Mouse (Mus musculus): ENCODE results near the gene Cyp19a1. TPM values are rescaled to one million over a fixed set of nuclear protein-coding genes. Genes with fewer than 3 reads are reported as not detected.
A peak's percentile ranks its signal among the peaks of the same experiment; 100 is the strongest.

Cyp19a1 gene
- polyA plus RNA-seq (2015; fragmentation: Nextera tagmentation; extraction: Ambion mirVana), result not detected in 2 replicates

DNA sequence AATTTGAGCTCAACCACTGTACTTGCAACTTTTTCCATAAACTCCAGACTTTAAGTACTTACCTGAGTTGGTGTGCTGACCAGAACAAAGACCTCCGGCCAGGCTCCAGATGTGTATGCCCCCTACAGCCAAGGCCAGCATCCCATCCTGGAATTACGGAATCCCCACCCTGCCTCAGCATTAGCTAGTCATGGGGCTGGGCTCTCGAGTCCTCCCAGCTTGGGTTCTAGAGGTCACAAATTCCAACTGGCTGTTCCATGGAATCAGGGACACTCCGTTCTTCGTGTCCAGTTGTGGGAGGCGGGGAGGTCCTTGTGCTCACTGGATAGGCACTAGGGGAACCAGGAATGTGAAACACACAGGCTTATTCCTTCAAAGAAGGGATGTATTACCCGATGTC, at the start of gene Cyp19a1:
Gene Cyp19a1 (minus strand): TSS at position 101 of the 400 bp plus-strand sequence.
- Histone ChIP-seq H3K27me3 (replicated peaks; ENCODE audit: control insufficient read depth, insufficient read depth, low read length) (no peaks in the 10 kb centered on the region), H3K4me3 (ENCODE audit: low read depth, low read length) (no peak within 1 kb of the TSS), H3K27ac (ENCODE audit: low read depth, low read length) (no peak within 1 kb of the TSS), H3K4me2 (replicated peaks; ENCODE audit: low read depth) (no peak within 1 kb of the TSS), H3K9me3 (ENCODE audit: control insufficient read depth) (no peaks in the 10 kb centered on the region), H3K9ac (ENCODE audit: low read depth, low read length) (no peak within 1 kb of the TSS), H3K36me3 (ENCODE audit: control insufficient read depth, insufficient read depth) (no peaks in the 10 kb centered on the region), H3K4me1 (replicated peaks; ENCODE audit: control insufficient read depth, insufficient read depth, low read length) (no peaks in the 10 kb centered on the region)
- 82% methylated on average over 7 of the region's 7 CpGs for WGBS
- ATAC-seq, result no peak
- no peak for TF ChIP-seq CTCF (IDR thresholded peaks at IDR 0.05; ENCODE audit: low read depth)

DNA sequence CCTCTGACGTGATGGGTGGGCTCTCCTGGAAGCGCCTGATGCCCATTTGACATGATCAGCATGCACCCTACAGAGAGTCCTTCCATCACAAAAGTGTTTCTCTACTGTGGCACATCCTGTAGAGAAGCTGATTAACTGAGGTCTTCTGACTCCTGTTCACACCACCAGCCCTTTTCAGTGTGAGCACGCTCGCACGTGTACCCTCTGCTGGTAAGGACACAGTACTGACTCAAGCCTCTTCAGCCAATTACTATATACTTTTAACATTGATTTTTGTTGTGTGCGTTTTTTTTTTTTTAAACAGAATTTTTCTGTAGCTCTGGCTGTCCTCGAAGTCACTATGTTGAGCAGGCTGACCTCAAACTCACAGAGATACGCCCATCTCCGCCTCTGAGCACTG, 48.5 kb upstream of the Cyp19a1 start:
- Histone ChIP-seq H3K27me3 (replicated peaks; ENCODE audit: control insufficient read depth, insufficient read depth, low read length) (no peaks in the 10 kb centered on the region), H3K4me2 (replicated peaks; ENCODE audit: low read depth) (no peak overlapping the region), H3K9me3 (ENCODE audit: control insufficient read depth) (no peaks in the 10 kb centered on the region), H3K27ac (ENCODE audit: low read depth, low read length) (no peak overlapping the region), H3K4me3 (ENCODE audit: low read depth, low read length) (no peak overlapping the region), H3K36me3 (ENCODE audit: control insufficient read depth, insufficient read depth) (no peaks in the 10 kb centered on the region), H3K4me1 (replicated peaks; ENCODE audit: control insufficient read depth, insufficient read depth, low read length) (no peaks in the 10 kb centered on the region), H3K9ac (ENCODE audit: low read depth, low read length) (no peak overlapping the region)
- no peak for ATAC-seq
- peak; percentile 34 for TF ChIP-seq CTCF (IDR thresholded peaks at IDR 0.05; ENCODE audit: low read depth)
- 66% methylated on average over 9 of the region's 9 CpGs for WGBS

DNA sequence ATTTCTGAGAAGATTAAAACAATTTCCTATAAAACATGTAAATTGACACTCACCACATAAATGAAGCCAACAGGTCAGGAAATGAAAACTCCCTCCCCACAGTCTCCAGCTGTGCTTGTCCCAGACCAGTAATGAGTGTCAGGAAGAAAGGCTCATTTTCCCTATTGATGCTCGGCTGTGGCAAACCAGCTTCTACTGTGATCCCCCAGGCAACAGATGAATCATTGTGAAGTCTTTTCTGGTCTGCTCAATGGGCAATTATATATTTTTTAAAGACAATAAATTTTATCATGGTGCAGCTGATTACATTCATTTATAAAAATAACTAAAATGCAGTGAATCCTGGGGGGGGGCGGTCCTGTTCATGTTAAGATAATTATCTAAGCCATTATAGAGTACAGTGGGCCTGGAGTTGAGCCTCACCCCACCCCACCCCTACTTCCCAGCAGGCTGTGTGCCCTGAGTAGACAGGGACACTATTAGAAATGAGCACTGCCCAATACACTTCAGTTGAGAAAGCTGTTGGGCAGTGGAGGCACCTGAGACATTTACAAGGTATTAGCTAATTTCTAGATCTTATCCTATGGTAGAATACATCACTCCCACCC, 40.9 kb upstream of the Cyp19a1 start:
- TF ChIP-seq CTCF (IDR thresholded peaks at IDR 0.05; ENCODE audit: low read depth), result no peak
- no peak for ATAC-seq
- no peaks in the 10 kb centered on the region for H3K36me3 ChIP-seq (ENCODE audit: control insufficient read depth, insufficient read depth)
- 70% methylated on average over 2 of the region's 2 CpGs for WGBS
- no peaks in the 10 kb centered on the region for H3K27me3 ChIP-seq (replicated peaks; ENCODE audit: control insufficient read depth, insufficient read depth, low read length)
- H3K27ac ChIP-seq (ENCODE audit: low read depth, low read length), result no peak overlapping the region
- no peaks in the 10 kb centered on the region for H3K4me1 ChIP-seq (replicated peaks; ENCODE audit: control insufficient read depth, insufficient read depth, low read length)
- H3K9me3 ChIP-seq (ENCODE audit: control insufficient read depth), result no peaks in the 10 kb centered on the region
- no peak overlapping the region for H3K4me3 ChIP-seq (ENCODE audit: low read depth, low read length)
- H3K4me2 ChIP-seq (replicated peaks; ENCODE audit: low read depth), result no peak overlapping the region
- no peak overlapping the region for H3K9ac ChIP-seq (ENCODE audit: low read depth, low read length)

DNA sequence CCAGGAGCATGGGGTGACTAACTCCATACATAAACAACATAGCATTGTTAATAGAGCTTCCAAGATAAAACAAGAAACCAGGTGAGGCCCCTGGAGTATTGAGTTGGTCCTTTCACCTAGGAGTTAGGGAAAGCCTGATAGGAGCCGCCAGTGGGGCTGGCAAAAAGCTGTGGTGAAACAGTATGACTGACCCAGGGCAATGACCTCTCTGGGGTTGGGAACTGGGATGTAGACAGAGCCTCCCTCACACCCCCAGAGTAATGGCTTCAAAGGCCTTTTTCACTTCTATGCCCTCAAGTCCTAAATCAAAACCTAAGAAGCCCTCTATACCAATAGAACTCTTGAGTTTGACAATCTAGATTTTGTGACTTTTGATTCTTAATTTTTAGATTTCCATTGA, 40.3 kb upstream of the Cyp19a1 start:
- no peak for ATAC-seq
- 91% methylated on average over 1 of the region's 1 CpGs for WGBS
- Histone ChIP-seq H3K4me2 (replicated peaks; ENCODE audit: low read depth) (no peak overlapping the region), H3K4me3 (ENCODE audit: low read depth, low read length) (no peak overlapping the region), H3K9ac (ENCODE audit: low read depth, low read length) (no peak overlapping the region), H3K27me3 (replicated peaks; ENCODE audit: control insufficient read depth, insufficient read depth, low read length) (no peaks in the 10 kb centered on the region), H3K27ac (ENCODE audit: low read depth, low read length) (no peak overlapping the region), H3K9me3 (ENCODE audit: control insufficient read depth) (no peaks in the 10 kb centered on the region), H3K36me3 (ENCODE audit: control insufficient read depth, insufficient read depth) (no peaks in the 10 kb centered on the region), H3K4me1 (replicated peaks; ENCODE audit: control insufficient read depth, insufficient read depth, low read length) (no peaks in the 10 kb centered on the region)
- no peak for TF ChIP-seq CTCF (IDR thresholded peaks at IDR 0.05; ENCODE audit: low read depth)

DNA sequence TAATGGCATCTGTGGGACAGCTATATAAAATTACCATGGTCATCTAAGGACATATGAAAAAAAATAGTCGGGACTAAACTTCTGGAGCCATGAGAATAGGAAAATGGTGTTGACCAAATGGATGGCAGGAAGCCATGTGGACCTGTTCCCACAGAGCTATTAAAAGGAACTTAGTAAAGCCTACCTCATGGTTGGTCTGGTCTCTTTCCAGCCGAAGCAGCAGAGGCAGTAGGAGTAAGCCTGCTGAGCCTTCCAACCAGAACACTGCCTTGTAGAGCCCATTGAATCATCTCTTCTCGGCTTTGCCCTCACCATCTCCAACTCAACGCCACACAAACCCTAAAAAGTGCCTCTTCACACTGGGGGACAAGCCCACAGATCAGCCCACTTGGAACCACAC, 33.3 kb upstream of the Cyp19a1 start:
- H3K4me1 ChIP-seq (replicated peaks; ENCODE audit: control insufficient read depth, insufficient read depth, low read length), result no peaks in the 10 kb centered on the region
- H3K36me3 ChIP-seq (ENCODE audit: control insufficient read depth, insufficient read depth), result no peaks in the 10 kb centered on the region
- no peak overlapping the region for H3K9ac ChIP-seq (ENCODE audit: low read depth, low read length)
- no peak for ATAC-seq
- 84% methylated on average over 4 of the region's 4 CpGs for WGBS
- no peak for TF ChIP-seq CTCF (IDR thresholded peaks at IDR 0.05; ENCODE audit: low read depth)
- no peaks in the 10 kb centered on the region for H3K27me3 ChIP-seq (replicated peaks; ENCODE audit: control insufficient read depth, insufficient read depth, low read length)
- H3K4me3 ChIP-seq (ENCODE audit: low read depth, low read length), result no peak overlapping the region
- H3K9me3 ChIP-seq (ENCODE audit: control insufficient read depth), result no peaks in the 10 kb centered on the region
- no peak overlapping the region for H3K27ac ChIP-seq (ENCODE audit: low read depth, low read length)
- no peak overlapping the region for H3K4me2 ChIP-seq (replicated peaks; ENCODE audit: low read depth)

DNA sequence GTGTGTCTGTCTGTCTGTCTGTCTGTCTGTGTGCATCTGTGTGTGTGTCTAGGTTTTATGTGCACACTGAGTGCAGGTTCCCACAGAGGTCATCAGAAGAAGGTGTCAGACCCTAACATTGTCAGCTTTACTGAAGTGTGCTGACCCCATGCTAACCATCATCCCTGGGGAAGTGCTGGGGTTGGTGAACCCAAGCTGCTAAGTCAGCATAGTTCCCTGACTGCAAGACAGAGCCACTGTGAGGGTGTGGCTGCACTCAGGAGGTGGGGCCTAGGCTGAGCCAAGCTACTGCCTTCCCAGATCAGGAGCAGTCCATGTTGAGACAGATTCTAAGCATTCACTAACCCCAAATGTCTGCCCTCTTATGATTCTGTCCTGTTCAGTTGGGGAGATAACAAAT, 31.9 kb upstream of the Cyp19a1 start:
- H3K36me3 ChIP-seq (ENCODE audit: control insufficient read depth, insufficient read depth), result no peaks in the 10 kb centered on the region
- no peak for TF ChIP-seq CTCF (IDR thresholded peaks at IDR 0.05; ENCODE audit: low read depth)
- ATAC-seq, result no peak
- no peaks in the 10 kb centered on the region for H3K27me3 ChIP-seq (replicated peaks; ENCODE audit: control insufficient read depth, insufficient read depth, low read length)
- H3K9ac ChIP-seq (ENCODE audit: low read depth, low read length), result no peak overlapping the region
- no peak overlapping the region for H3K4me2 ChIP-seq (replicated peaks; ENCODE audit: low read depth)
- H3K9me3 ChIP-seq (ENCODE audit: control insufficient read depth), result no peaks in the 10 kb centered on the region
- H3K4me1 ChIP-seq (replicated peaks; ENCODE audit: control insufficient read depth, insufficient read depth, low read length), result no peaks in the 10 kb centered on the region
- H3K4me3 ChIP-seq (ENCODE audit: low read depth, low read length), result no peak overlapping the region
- H3K27ac ChIP-seq (ENCODE audit: low read depth, low read length), result no peak overlapping the region

DNA sequence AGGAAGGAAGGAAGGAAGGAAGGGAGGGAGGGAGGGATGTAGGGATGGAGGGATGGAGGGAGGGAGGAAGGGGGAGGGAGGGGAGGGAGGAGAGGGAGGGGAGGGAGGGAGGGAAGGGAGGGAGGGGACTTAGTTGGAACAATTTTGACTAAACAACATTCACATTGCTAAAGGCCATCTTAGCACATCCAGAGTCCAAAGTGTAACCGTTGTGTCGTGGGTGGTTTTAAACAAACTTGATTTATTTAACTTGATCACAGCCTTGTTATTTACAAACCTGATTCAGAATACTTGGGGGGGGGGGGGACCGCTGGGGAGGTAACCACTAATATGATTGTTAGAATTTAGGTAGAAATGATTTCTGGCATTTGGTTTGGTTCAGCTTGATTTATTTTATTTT, 31.5 kb upstream of the Cyp19a1 start:
- H3K9me3 ChIP-seq (ENCODE audit: control insufficient read depth), result no peaks in the 10 kb centered on the region
- no peak overlapping the region for H3K4me2 ChIP-seq (replicated peaks; ENCODE audit: low read depth)
- no peaks in the 10 kb centered on the region for H3K4me1 ChIP-seq (replicated peaks; ENCODE audit: control insufficient read depth, insufficient read depth, low read length)
- no peak for ATAC-seq
- H3K4me3 ChIP-seq (ENCODE audit: low read depth, low read length), result no peak overlapping the region
- H3K27ac ChIP-seq (ENCODE audit: low read depth, low read length), result no peak overlapping the region
- no peak overlapping the region for H3K9ac ChIP-seq (ENCODE audit: low read depth, low read length)
- no peak for TF ChIP-seq CTCF (IDR thresholded peaks at IDR 0.05; ENCODE audit: low read depth)
- H3K27me3 ChIP-seq (replicated peaks; ENCODE audit: control insufficient read depth, insufficient read depth, low read length), result no peaks in the 10 kb centered on the region
- 43% methylated on average over 3 of the region's 3 CpGs for WGBS
- H3K36me3 ChIP-seq (ENCODE audit: control insufficient read depth, insufficient read depth), result no peaks in the 10 kb centered on the region
